Mouse (Mus musculus) brain, embryonic 14.5 days (tissue): ENCODE results near the gene D630039A03Rik.

ENCODE experiments used
- CTCF ChIP-seq: fragments of 200-500 bp; IDR thresholded peaks from 2 replicates; pipeline ENCODE4 v1.5.1; 2012; ENCODE audit warnings: inconsistent platforms, mild to moderate bottlenecking, moderate library complexity, borderline replicate concordance; ENCODE audit not compliant: insufficient read depth, insufficient read length; ENCODE audit errors: extremely low read depth
- POLR2A ChIP-seq: fragments of 200-500 bp; IDR thresholded peaks from 2 replicates; pipeline ENCODE4 v1.6.1; 2012; ENCODE audit warnings: mild to moderate bottlenecking, inconsistent platforms, borderline replicate concordance; ENCODE audit not compliant: poor library complexity, insufficient read depth, insufficient read length, severe bottlenecking; ENCODE audit errors: extremely low read depth

DNA sequence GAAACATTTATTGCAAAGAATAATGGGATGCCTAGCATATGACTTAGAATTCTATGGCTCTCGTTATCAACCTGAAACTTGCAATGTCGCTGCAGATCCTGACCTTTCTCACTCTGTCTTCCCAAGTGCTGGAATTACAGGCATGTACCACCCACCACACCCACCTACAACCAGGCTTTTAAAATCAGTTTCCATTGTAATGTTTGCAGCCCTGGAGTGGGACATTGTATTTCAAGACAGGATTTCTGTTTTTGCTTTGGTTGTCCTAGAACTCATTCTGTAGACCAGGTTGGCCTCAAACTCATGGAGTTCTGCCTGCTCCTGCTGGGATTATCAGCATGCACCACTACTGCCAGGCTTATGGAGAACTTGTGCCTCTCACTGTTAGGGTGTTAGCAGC, 26.8 kb upstream of the D630039A03Rik start:
- TF ChIP-seq CTCF, result no peak
- no peak for TF ChIP-seq POLR2A
